Mouse (Mus musculus) heart, adult 2 months (tissue): ENCODE results near the gene Aak1. TPM values are rescaled to one million over a fixed set of nuclear protein-coding genes. Genes with fewer than 3 reads are reported as not detected.
A peak's percentile ranks its signal among the peaks of the same experiment; 100 is the strongest.

Source experiments
- DNase-seq, 2 experiments: peaks; one replicate each; pipeline ENCODE4 v3.0.0; 2021
- H3K27ac ChIP-seq: fragments of 200-600 bp; 2 replicates; pipeline ENCODE4 v1.8.1; 2022
- H3K27me3 ChIP-seq: fragments of 200-500 bp; 2 replicates; pipeline ENCODE4 v1.6.1; 2012; ENCODE audit warnings: mild to moderate bottlenecking, low read length, inconsistent platforms, mixed read lengths; ENCODE audit not compliant: control insufficient read depth, insufficient read depth
- H3K36me3 ChIP-seq: fragments of 200-500 bp; 2 replicates; pipeline ENCODE4 v1.6.1; 2012; ENCODE audit warnings: low read length, inconsistent platforms; ENCODE audit not compliant: control insufficient read depth, insufficient read depth
- H3K4me1 ChIP-seq: fragments of 200-500 bp; 2 replicates; pipeline ENCODE4 v1.6.1; 2011; ENCODE audit warnings: low read length; ENCODE audit not compliant: control insufficient read depth, insufficient read depth
- H3K4me3 ChIP-seq: fragments of 200-600 bp; 2 replicates; pipeline ENCODE4 v1.8.1; 2022
- H3K79me2 ChIP-seq: fragments of 200-500 bp; replicated peaks from 2 replicates; pipeline ENCODE4 v1.6.1; 2012; ENCODE audit warnings: mild to moderate bottlenecking, inconsistent platforms, low read length, moderate library complexity, mixed read lengths; ENCODE audit not compliant: control insufficient read depth, insufficient read depth
- H3K9ac ChIP-seq: fragments of 200-500 bp; 2 replicates; pipeline ENCODE4 v1.6.1; 2012; ENCODE audit warnings: low read depth, mild to moderate bottlenecking, control low read depth, inconsistent platforms, low read length, mixed read lengths
- CTCF ChIP-seq: fragments of 200-600 bp; IDR thresholded peaks from 2 replicates; pipeline ENCODE4 v1.8.1; 2022; ENCODE audit warnings: antibody characterized with exemption, mild to moderate bottlenecking, moderate library complexity
- EP300 ChIP-seq: fragments of 200-500 bp; IDR thresholded peaks from 2 replicates; pipeline ENCODE4 v1.6.1; 2011; ENCODE audit warnings: low read depth, low read length, control low read depth; ENCODE audit not compliant: insufficient read depth
- POLR2A ChIP-seq: fragments of 200-500 bp; IDR thresholded peaks from 2 replicates; pipeline ENCODE4 v1.6.1; 2011; ENCODE audit warnings: mild to moderate bottlenecking, low read depth, low read length, control low read depth; ENCODE audit not compliant: insufficient read depth
- WGBS: fragments of 180-500 bp; shearing (Covaris S2); methylation state at CpG from one replicate; pipeline ENCODE4 v1.1.7; 2018; 5-methylcytosine and 5-hydroxymethylcytosine counted together
- intact Hi-C: fragments of 180-260 bp; cut with DNase I; formaldehyde crosslinking; loops from one replicate; pipeline ENCODE4 v1.15.1; 2025
- polyA plus RNA-seq: library from polyadenylated mRNA; depleted of rRNA; stranded (reverse); fragments of >200 nt; gene quantifications from 2 replicates; pipeline ENCODE4 v1.2.3, GENCODE M21; 2012
- total RNA-seq, 2 experiments: library from RNA; stranded (reverse); gene quantifications; 2 replicates each; pipeline ENCODE4 v1.2.3; 2021

Gene Aak1
- total and polyA plus RNA-seq, 3 experiments, result 20.5 to 85.5 (median 81.6) TPM

DNA sequence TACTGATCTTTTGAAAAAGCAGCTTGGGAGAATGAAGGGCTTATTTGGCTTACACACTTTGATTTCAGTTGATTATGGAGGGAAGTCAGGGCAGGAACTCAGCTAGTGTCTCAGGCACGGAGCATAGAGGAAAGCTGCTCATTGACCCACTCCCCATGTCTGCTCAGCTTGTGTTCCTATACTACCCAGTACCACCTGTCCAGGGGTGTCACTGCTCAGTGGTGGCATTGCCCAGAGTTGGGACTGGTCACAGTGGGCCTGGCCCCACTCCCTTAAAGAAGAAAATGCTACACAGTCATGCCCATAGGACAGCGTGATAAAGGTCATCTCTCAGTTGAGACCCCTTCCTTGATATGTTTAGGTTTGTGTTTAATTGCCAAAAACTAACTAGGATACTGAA, 34.9 kb downstream of the Aak1 start:
- Histone ChIP-seq H3K36me3 (peaks cover 15% of the 10 kb centered on the region), H3K4me3 (no peak overlapping the region), H3K27ac (peak overlapping the region; percentile 27; the same call in 1 of the 2 replicates), H3K9ac (no peak overlapping the region), H3K27me3 (no peaks in the 10 kb centered on the region), H3K4me1 (peaks cover 9% of the 10 kb centered on the region; the same call in 1 of the 2 replicates), H3K79me2 (peaks cover 3% of the 10 kb centered on the region)
- WGBS, result 63% methylated on average over 2 of the region's 2 CpGs
- no peak for DNase-seq
- intact Hi-C loops, result loop anchor here (5.0 kb wide), 1 partner anchor 33 kb away; no protein-coding TSS in a partner anchor
- TF ChIP-seq EP300 (no peak), CTCF (no peak), POLR2A (no peak)

DNA sequence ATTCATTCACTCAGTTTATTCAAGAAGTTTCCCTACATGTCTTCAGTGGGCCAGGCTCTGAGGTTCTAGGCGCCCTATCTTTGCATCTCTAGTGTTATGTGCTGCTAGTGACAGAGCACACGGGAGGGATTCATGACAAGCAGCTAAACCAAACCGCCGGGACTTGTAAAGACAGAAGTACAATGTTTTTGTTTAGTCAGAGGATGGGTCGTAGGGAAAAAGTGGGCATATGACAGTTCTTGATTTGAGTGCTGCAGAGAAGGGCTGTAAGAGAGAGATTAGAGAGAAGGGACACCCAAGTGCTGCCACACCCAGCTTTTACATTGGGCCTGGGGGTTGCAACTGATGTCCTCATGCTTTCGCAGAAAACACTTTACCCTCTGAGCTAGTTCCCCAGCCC, 35.4 kb downstream of the Aak1 start:
- no peak overlapping the region for H3K9ac ChIP-seq
- 68% methylated on average over 6 of the region's 6 CpGs for WGBS
- intact Hi-C loops, result loop anchor here (5.0 kb wide), 1 partner anchor 33 kb away; no protein-coding TSS in a partner anchor
- peak overlapping the region; percentile 7; the same call in 1 of the 2 replicates for H3K27ac ChIP-seq
- no peak for TF ChIP-seq EP300
- TF ChIP-seq CTCF, result no peak
- TF ChIP-seq POLR2A, result no peak
- DNase-seq, result no peak
- no peak overlapping the region for H3K4me3 ChIP-seq
- peaks cover 11% of the 10 kb centered on the region for H3K36me3 ChIP-seq
- peaks cover 7% of the 10 kb centered on the region; the same call in 1 of the 2 replicates for H3K4me1 ChIP-seq
- H3K79me2 ChIP-seq, result peaks cover 3% of the 10 kb centered on the region
- no peaks in the 10 kb centered on the region for H3K27me3 ChIP-seq

GRCm38 (mm10) chr6:86885816-86886529, 36.7 kb downstream of the Aak1 start:
- Histone ChIP-seq H3K27ac (peak overlapping the region; percentile 78), H3K36me3 (peaks cover 9% of the 10 kb centered on the region), H3K27me3 (no peaks in the 10 kb centered on the region), H3K79me2 (peaks cover 5% of the 10 kb centered on the region), H3K4me1 (peaks cover 5% of the 10 kb centered on the region; the same call in 1 of the 2 replicates), H3K4me3 (no peak overlapping the region), H3K9ac (0 out of 2 replicates have a peak overlapping the region, but pooled peaks have one; percentile 0)
- intact Hi-C loops, result loop anchor here (2.0 kb wide), 1 partner anchor 19 kb away; no protein-coding TSS in a partner anchor
- peak in 1 of 2 experiments; percentile 31 for DNase-seq
- WGBS, result 53% methylated on average over 6 of the region's 6 CpGs
- TF ChIP-seq CTCF, result no peak
- TF ChIP-seq EP300, result no peak
- no peak for TF ChIP-seq POLR2A

DNA sequence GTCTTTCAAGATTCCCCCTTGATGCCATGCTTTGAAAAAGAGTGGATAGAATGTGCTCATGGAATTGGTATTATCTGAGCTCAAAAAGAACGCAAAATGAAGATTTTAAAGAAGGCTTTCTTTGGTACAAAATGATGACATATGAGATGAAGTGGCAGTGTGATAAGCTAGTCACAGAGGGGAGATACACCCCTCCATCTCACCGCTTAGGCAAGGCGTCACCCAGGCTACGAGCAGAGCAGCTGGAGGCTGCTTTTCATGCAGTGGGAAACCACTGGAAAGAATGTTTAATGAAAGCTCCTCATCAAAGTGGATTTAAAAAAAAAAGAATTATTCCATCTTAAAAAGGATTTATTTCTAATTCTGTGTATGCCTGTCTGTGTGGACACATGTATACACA, 37.5 kb downstream of the Aak1 start:
- WGBS, result 64% methylated on average over 4 of the region's 4 CpGs
- H3K9ac ChIP-seq, result no peak overlapping the region
- H3K4me1 ChIP-seq, result peaks cover 5% of the 10 kb centered on the region; the same call in 1 of the 2 replicates
- H3K79me2 ChIP-seq, result peaks cover 5% of the 10 kb centered on the region
- no peak for DNase-seq
- H3K36me3 ChIP-seq, result peaks cover 5% of the 10 kb centered on the region
- intact Hi-C loops, result loop anchor here (2.0 kb wide), 1 partner anchor 18 kb away; no protein-coding TSS in a partner anchor
- TF ChIP-seq EP300, result no peak
- no peak for TF ChIP-seq POLR2A
- no peak for TF ChIP-seq CTCF
- no peaks in the 10 kb centered on the region for H3K27me3 ChIP-seq
- peak overlapping the region; percentile 78 for H3K27ac ChIP-seq
- no peak overlapping the region for H3K4me3 ChIP-seq

DNA sequence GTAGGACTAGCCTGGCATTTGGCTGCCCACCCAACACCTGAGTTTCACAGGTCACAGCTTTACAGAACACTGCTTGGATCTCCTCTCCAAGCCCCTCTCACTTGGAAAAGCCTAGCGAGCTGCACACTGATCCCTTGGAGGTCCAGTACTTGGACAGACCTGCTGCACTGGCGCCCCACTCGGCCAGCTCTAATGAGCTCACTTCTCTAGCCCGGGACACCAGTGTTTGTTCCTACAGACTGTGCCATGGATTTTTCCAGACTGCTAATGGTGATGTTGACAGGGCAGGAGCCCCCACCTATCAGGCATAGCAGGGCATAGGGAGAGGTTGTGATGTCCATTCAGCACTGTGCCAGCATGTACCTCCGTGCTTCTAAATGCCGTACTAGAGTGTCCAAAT, 48.2 kb downstream of the Aak1 start:
- Histone ChIP-seq H3K27me3 (no peaks in the 10 kb centered on the region), H3K9ac (no peak overlapping the region), H3K79me2 (peaks cover 8% of the 10 kb centered on the region), H3K27ac (no peak overlapping the region), H3K36me3 (peaks cover 6% of the 10 kb centered on the region), H3K4me1 (peaks cover 11% of the 10 kb centered on the region), H3K4me3 (no peak overlapping the region)
- WGBS, result 79% methylated on average over 6 of the region's 6 CpGs
- DNase-seq, result no peak
- intact Hi-C loops, result no loop called here
- no peak for TF ChIP-seq POLR2A

DNA sequence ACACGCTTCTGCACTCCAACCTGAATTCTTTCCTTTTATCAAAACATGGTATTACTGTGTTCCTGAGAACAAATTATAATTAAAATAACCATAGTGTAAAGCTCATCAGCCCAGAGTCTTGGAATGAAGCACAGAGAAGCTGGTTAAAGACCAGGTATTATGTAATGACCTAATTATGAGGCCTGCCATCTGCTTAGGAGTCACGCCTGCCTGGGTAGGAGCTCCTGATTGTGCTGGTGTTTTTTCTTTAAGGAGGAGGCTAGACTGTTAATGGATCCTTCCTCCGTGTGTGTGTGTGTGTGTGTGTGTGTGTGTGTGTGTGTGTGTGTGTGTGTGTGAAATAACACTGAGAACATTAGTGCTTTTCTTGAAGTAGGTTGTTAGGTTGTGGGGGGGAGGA, 49.7 kb downstream of the Aak1 start:
- no peak for DNase-seq
- intact Hi-C loops, result no loop called here
- Histone ChIP-seq H3K4me3 (no peak overlapping the region), H3K27me3 (no peaks in the 10 kb centered on the region), H3K4me1 (peaks cover 8% of the 10 kb centered on the region), H3K9ac (no peak overlapping the region), H3K79me2 (peaks cover 6% of the 10 kb centered on the region), H3K27ac (no peak overlapping the region), H3K36me3 (peaks cover 4% of the 10 kb centered on the region)
- WGBS, result 61% methylated on average over 3 of the region's 3 CpGs
- TF ChIP-seq EP300 (no peak), CTCF (no peak), POLR2A (no peak)
